Mouse (Mus musculus) T-cell, adult 2 months (primary cell): ENCODE results near the gene Clca3a1.
A peak's percentile ranks its signal among the peaks of the same experiment; 100 is the strongest.
"Not testable (repeated sequence)": the region's sequence is repeated elsewhere in the genome, so short reads cannot be mapped to it uniquely, and the experiment has no call there.

ENCODE experiments used
- DNase-seq: peaks from one replicate; pipeline ENCODE4 v3.0.0; 2022; ENCODE audit warnings: low spot score

The Clca3a1 gene

GRCm38 (mm10) chr3:144760592-144761309, at the start of gene Clca3a1:
Clca3a1 (minus strand) TSS chr3:144760977.
- DNase-seq: no peak

- DNase-seq: not testable (repeated sequence)
These were observed 47.6 kb upstream of the Clca3a1 start for GRCm38 (mm10) chr3:144808153-144808925.

GRCm38 (mm10) chr3:144806626-144807025, 45.8 kb upstream of the Clca3a1 start:
- not testable (repeated sequence) for DNase-seq

- no peak for DNase-seq
These were observed 41.1 kb upstream of the Clca3a1 start for GRCm38 (mm10) chr3:144801861-144802260.

GRCm38 (mm10) chr3:144785181-144786148, 24.7 kb upstream of the Clca3a1 start:
- no peak for DNase-seq

- DNase-seq: no peak
These were observed 4.4 kb upstream of the Clca3a1 start for GRCm38 (mm10) chr3:144765161-144765560.

- DNase-seq: no peak
These were observed 677 bp upstream of the Clca3a1 start for GRCm38 (mm10) chr3:144761454-144761853.

- DNase-seq: no peak
These were observed 1.1 kb downstream of the Clca3a1 start for GRCm38 (mm10) chr3:144759719-144760118.

GRCm38 (mm10) chr3:144756103-144756502, 4.7 kb downstream of the Clca3a1 start:
- DNase-seq: not testable (repeated sequence)

- DNase-seq: peak; percentile 10
These were observed 7.7 kb downstream of the Clca3a1 start for GRCm38 (mm10) chr3:144753120-144753519.

GRCm38 (mm10) chr3:144749062-144749963, 11.5 kb downstream of the Clca3a1 start:
- DNase-seq: not testable (repeated sequence)

GRCm38 (mm10) chr3:144747706-144748105, 13.1 kb downstream of the Clca3a1 start:
- not testable (repeated sequence) for DNase-seq

- DNase-seq: not testable (repeated sequence)
These were observed 22.4 kb downstream of the Clca3a1 start for GRCm38 (mm10) chr3:144738396-144738795.

GRCm38 (mm10) chr3:144736831-144737230, 23.9 kb downstream of the Clca3a1 start:
- DNase-seq: no peak

GRCm38 (mm10) chr3:144723455-144723854, 37.3 kb downstream of the Clca3a1 start:
- DNase-seq: peak; percentile 22

- not testable (repeated sequence) for DNase-seq
These were observed 38.2 kb downstream of the Clca3a1 start for GRCm38 (mm10) chr3:144722566-144722965.

- DNase-seq: no peak
These were observed 38.9 kb downstream of the Clca3a1 start for GRCm38 (mm10) chr3:144721860-144722256.

- DNase-seq: no peak
These were observed 39.5 kb downstream of the Clca3a1 start for GRCm38 (mm10) chr3:144721077-144721859.

- peak; percentile 97 for DNase-seq
These were observed 40.7 kb downstream of the Clca3a1 start, which contains the start of gene Sh3glb1 for GRCm38 (mm10) chr3:144719901-144720747. Sh3glb1 (minus strand) TSS chr3:144720335.
